Mouse (Mus musculus) bone marrow, adult 2 months (tissue): Measurements from ENCODE around the gene Gm47995. TPM values are rescaled to one million over a fixed set of nuclear protein-coding genes. Genes with fewer than 3 reads are reported as not detected.

Experiments used
- H3K27ac ChIP-seq: fragments of 200-500 bp; 2 replicates; pipeline ENCODE4 v1.5.1; 2012; ENCODE audit warnings: low read depth, mild to moderate bottlenecking, control low read depth, inconsistent platforms, low read length; ENCODE audit not compliant: control insufficient read depth, poor library complexity, insufficient read depth
- H3K4me1 ChIP-seq: fragments of 200-500 bp; 2 replicates; pipeline ENCODE4 v1.6.1; 2011; ENCODE audit warnings: low read length; ENCODE audit not compliant: control insufficient read depth, insufficient read depth
- H3K4me3 ChIP-seq: fragments of 200-500 bp; replicated peaks from 2 replicates; pipeline ENCODE3; 2011; ENCODE audit warnings: mild to moderate bottlenecking, low read depth, low read length, control low read depth; ENCODE audit not compliant: control insufficient read depth
- CTCF ChIP-seq: fragments of 200-500 bp; IDR thresholded peaks from 2 replicates; pipeline ENCODE4 v1.5.1; 2011; ENCODE audit warnings: low read length, control low read depth; ENCODE audit not compliant: control insufficient read depth, insufficient read depth
- POLR2A ChIP-seq: fragments of 200-500 bp; IDR thresholded peaks from 2 replicates; pipeline ENCODE4 v1.6.1; 2011; ENCODE audit warnings: low read depth, mild to moderate bottlenecking, control low read depth, low read length, borderline replicate concordance; ENCODE audit not compliant: control insufficient read depth
- WGBS: fragments of 180-500 bp; shearing (Covaris S2); methylation state at CpG from one replicate; pipeline ENCODE4 v1.1.7; 2018; 5-methylcytosine and 5-hydroxymethylcytosine counted together
- polyA plus RNA-seq: library from polyadenylated mRNA; stranded (reverse); fragments of >200 nt; gene quantifications from 2 replicates; pipeline ENCODE4 v1.2.4, GENCODE M21; 2011; ENCODE audit warnings: low replicate concordance; ENCODE audit not compliant: missing spikeins, insufficient read depth, insufficient read length

The Gm47995 gene
- polyA plus RNA-seq, 1 experiment, result not detected

DNA sequence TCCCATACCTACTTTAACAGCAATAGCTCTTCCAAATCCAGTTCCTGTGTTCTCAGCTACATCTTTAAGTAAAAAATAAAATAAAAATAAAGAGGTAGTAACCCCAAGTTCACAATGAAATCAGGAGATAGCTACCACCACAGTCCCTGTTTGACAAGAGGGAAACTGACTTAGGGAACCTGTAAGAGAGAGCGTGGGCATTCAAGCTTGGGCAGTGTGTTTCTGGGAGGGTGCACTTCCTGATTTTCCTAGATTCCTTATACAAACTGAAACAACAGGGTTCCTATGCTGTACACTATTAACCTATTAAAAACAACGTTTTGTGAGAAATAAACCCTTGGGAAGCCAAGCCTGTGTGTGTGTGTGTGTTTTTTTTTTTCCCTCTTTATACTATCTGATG, 16.6 kb downstream of the Gm47995 start:
- Histone ChIP-seq H3K4me3 (no peak overlapping the region), H3K27ac (no peak overlapping the region), H3K4me1 (peaks cover 2% of the 10 kb centered on the region; the same call in 1 of the 2 replicates)
- 36% methylated on average over 2 of the region's 2 CpGs for WGBS
- no peak for TF ChIP-seq CTCF
- TF ChIP-seq POLR2A, result no peak

GRCm38 (mm10) chr1:151215985-151216384, 17.7 kb downstream of the Gm47995 start:
- H3K27ac ChIP-seq, result no peak overlapping the region
- peaks cover 2% of the 10 kb centered on the region; the same call in 1 of the 2 replicates for H3K4me1 ChIP-seq
- WGBS, result 21% methylated on average over 1 of the region's 1 CpGs
- no peak overlapping the region for H3K4me3 ChIP-seq
- TF ChIP-seq POLR2A, result no peak

DNA sequence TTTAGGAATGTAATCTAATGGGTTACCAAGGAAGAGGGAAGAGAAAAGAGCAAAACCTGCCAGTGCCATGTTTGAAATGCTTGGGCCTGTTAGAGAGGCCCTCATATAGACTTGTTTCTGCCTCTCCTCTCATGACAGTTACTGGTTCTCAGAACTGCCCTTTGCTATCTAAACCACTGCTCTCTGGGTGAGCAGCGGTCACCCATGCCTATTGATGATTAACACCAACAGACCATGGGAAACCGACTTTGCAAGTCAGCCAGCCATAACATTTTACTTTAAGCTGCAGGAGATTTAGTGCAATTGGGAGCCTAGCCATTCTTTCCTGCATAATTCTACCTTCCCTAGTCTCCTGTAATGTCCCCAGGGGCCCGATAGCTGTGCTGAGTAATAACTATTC, 18.2 kb downstream of the Gm47995 start:
- WGBS, result 68% methylated on average over 3 of the region's 3 CpGs
- TF ChIP-seq POLR2A, result no peak
- no peak for TF ChIP-seq CTCF
- Histone ChIP-seq H3K4me1 (peaks cover 2% of the 10 kb centered on the region; the same call in 1 of the 2 replicates), H3K27ac (no peak overlapping the region), H3K4me3 (no peak overlapping the region)

- TF ChIP-seq CTCF (no peak), POLR2A (no peak)
- H3K4me1 ChIP-seq, result peaks cover 2% of the 10 kb centered on the region; the same call in 1 of the 2 replicates
- no peak overlapping the region for H3K4me3 ChIP-seq
- 67% methylated on average over 5 of the region's 5 CpGs for WGBS
- no peak overlapping the region for H3K27ac ChIP-seq
Observed at GRCm38 (mm10) chr1:151219045-151219444, 20.8 kb downstream of the Gm47995 start.

DNA sequence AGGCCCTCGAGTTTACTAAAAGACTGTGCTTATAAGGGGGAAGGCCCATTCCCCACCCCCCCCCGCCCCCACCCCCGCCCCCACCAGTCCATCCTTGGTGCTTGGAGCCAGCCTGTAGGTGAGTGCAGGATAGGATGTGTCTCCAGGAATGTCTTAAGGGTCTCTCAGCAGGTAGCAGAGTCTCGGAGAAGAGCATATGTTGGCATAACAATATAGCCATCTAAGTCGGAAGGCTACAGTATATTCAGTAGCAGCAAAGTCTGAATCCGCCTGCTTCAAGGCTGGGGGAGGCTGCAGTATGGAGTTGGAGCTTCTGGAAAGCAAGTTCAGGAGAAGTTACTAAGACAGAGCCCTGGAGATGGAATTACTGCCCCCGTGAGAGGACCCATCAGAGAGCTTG, 21.9 kb downstream of the Gm47995 start:
- H3K4me1 ChIP-seq, result peaks cover 2% of the 10 kb centered on the region; the same call in 1 of the 2 replicates
- no peak overlapping the region for H3K4me3 ChIP-seq
- no peak overlapping the region for H3K27ac ChIP-seq
- WGBS, result 86% methylated on average over 7 of the region's 7 CpGs
- TF ChIP-seq POLR2A (no peak), CTCF (no peak)

DNA sequence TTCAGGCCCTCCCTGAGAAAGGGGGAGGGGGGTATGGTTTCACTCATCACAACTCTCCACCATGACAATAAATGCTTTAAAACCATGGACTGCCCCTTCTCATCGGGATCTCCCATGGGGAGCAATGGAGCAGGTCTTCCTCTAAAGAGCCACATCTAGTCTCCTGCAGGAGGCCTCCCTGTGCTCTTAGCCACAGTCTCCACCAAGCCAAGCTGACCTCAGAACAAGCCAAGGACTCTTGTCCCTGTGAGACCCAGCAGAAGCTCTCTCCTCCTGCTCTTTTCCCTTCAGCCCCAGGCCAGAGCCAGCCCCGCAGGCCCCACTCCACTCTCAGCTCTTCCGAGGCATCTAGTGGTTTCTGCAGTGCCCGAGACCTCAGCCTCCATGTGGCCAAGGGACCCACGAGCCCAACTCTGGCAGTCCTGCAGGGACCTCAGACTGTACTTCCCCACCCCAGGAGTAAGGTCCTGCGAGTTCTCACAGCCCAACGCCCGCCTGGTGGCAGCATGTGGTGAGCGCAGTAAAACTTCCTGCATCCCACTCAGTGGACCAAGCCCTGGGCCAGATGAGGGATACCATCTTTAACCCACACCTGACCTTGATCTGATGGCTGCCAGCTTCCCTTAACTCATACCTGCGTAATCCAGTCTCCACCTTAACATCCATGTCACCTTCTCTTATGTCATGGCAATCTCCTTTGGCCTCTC, 24.5 kb downstream of the Gm47995 start:
- WGBS, result 68% methylated on average over 10 of the region's 10 CpGs
- TF ChIP-seq CTCF, result no peak
- no peak for TF ChIP-seq POLR2A
- H3K27ac ChIP-seq, result no peak overlapping the region
- H3K4me1 ChIP-seq, result peaks cover 2% of the 10 kb centered on the region; the same call in 1 of the 2 replicates
- H3K4me3 ChIP-seq, result no peak overlapping the region

GRCm38 (mm10) chr1:151223377-151223776, 25.1 kb downstream of the Gm47995 start:
- Histone ChIP-seq H3K4me1 (peaks cover 2% of the 10 kb centered on the region; the same call in 1 of the 2 replicates), H3K4me3 (no peak overlapping the region), H3K27ac (no peak overlapping the region)
- 87% methylated on average over 1 of the region's 1 CpGs for WGBS
- TF ChIP-seq CTCF, result no peak
- no peak for TF ChIP-seq POLR2A

DNA sequence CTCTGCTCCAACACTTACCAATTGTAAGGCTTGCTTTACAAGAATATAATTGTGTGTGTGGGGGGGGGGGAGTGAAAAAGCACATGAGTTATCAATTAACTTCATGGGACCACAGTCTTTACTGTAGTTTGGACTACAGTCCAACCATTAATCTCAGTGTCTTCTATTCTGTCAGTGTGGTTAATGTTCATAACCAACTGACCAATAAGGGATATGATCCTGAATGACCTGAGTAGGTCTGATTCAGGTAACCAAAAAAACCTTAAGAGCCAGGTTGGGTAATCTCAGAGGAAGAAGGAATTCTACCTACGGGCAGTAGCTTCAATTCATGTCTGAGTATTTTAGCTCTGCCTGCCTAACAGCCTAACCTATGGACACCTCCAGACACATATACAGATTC, 26.3 kb downstream of the Gm47995 start:
- H3K4me3 ChIP-seq, result no peak overlapping the region
- H3K4me1 ChIP-seq, result no peaks in the 10 kb centered on the region
- 79% methylated on average over 1 of the region's 1 CpGs for WGBS
- TF ChIP-seq CTCF (no peak), POLR2A (no peak)
- no peak overlapping the region for H3K27ac ChIP-seq
